Mouse (Mus musculus) embryonic facial prominence, embryonic 11.5 days (tissue): ENCODE data around the gene Mamstr. TPM values are rescaled to one million over a fixed set of nuclear protein-coding genes. Genes with fewer than 3 reads are reported as not detected.

Source experiments
- ATAC-seq: fragments of 200-750 bp; cut with Nextera tagmentation; replicated peaks from 2 replicates; pipeline ENCODE4 v1.8.0; 2017; ENCODE audit warnings: low read depth; ENCODE audit not compliant: insufficient number of reproducible peaks, low FRiP score, low TSS enrichment
- DNase-seq: peaks from one replicate; pipeline ENCODE4 v3.0.0-alpha.2; 2015; ENCODE audit warnings: low spot score
- H3K27ac ChIP-seq: fragments of 300-500 bp; sonication (generic); replicated peaks from 2 replicates; pipeline ENCODE4 v1.5.1; 2014; ENCODE audit warnings: mild to moderate bottlenecking, low read depth, low read length, control low read depth
- H3K27me3 ChIP-seq: fragments of 300-500 bp; sonication (generic); 2 replicates; pipeline ENCODE4 v1.6.1; 2014; ENCODE audit warnings: mild to moderate bottlenecking, low read length, moderate library complexity, mixed read lengths; ENCODE audit not compliant: control insufficient read depth, insufficient read depth
- H3K36me3 ChIP-seq: fragments of 300-500 bp; sonication (generic); replicated peaks from 2 replicates; pipeline ENCODE4 v1.6.1; 2014; ENCODE audit warnings: low read depth, mild to moderate bottlenecking, low read length, moderate library complexity, mixed read lengths; ENCODE audit not compliant: control insufficient read depth, insufficient read depth
- H3K4me1 ChIP-seq: fragments of 300-500 bp; sonication (generic); 2 replicates; pipeline ENCODE4 v1.6.1; 2014; ENCODE audit warnings: low read length, mixed read lengths; ENCODE audit not compliant: control insufficient read depth, insufficient read depth
- H3K4me2 ChIP-seq: fragments of 300-500 bp; sonication (generic); 2 replicates; pipeline ENCODE4 v1.6.1; 2014; ENCODE audit warnings: low read depth, mild to moderate bottlenecking, control low read depth, low read length, moderate library complexity
- H3K4me3 ChIP-seq: fragments of 300-500 bp; sonication (generic); 2 replicates; pipeline ENCODE4 v1.5.1; 2014; ENCODE audit warnings: low read depth, low read length, control low read depth
- H3K9ac ChIP-seq: fragments of 300-500 bp; sonication (generic); replicated peaks from 2 replicates; pipeline ENCODE4 v1.6.1; 2014; ENCODE audit warnings: mild to moderate bottlenecking, control low read depth, low read length
- H3K9me3 ChIP-seq: fragments of 300-500 bp; sonication (generic); replicated peaks from 2 replicates; pipeline ENCODE4 v1.6.1; 2016; ENCODE audit warnings: mild to moderate bottlenecking, low read length, inconsistent platforms, mixed read lengths; ENCODE audit not compliant: control insufficient read depth
- WGBS: fragments of 180-500 bp; shearing (Covaris S2); extraction: QIAGEN DNeasy Blood & Tissue Kit; methylation state at CpG from one replicate; pipeline ENCODE4 v1.1.7; 2014; 5-methylcytosine and 5-hydroxymethylcytosine counted together
- polyA plus RNA-seq: library from polyadenylated mRNA; unstranded; fragments of >200 nt; fragmentation: Nextera tagmentation; extraction: Ambion mirVana; gene quantifications from 2 replicates; pipeline ENCODE4 v1.2.1, GENCODE M21; 2014

Gene Mamstr
- polyA plus RNA-seq, 1 experiment from 2014 or later, result 1.8 TPM

GRCm38 (mm10) chr7:45640191-45640957 is 597 bp downstream of the Mamstr start:
- Histone ChIP-seq H3K36me3 (no peaks in the 10 kb centered on the region), H3K9ac (no peak overlapping the region), H3K27me3 (no peaks in the 10 kb centered on the region), H3K4me2 (no peak overlapping the region), H3K27ac (no peak overlapping the region; the same call in 1 of the 2 replicates), H3K9me3 (no peaks in the 10 kb centered on the region), H3K4me3 (no peak overlapping the region), H3K4me1 (no peaks in the 10 kb centered on the region; the same call in 1 of the 2 replicates)
- WGBS, result 69% methylated on average over 19 of the region's 19 CpGs
- no peak for DNase-seq
- ATAC-seq, result no peak

- no peaks in the 10 kb centered on the region for H3K36me3 ChIP-seq
- 0 out of 2 replicates have a peak overlapping the region, but pooled peaks have one; percentile 13 for H3K27ac ChIP-seq
- no peaks in the 10 kb centered on the region; the same call in 1 of the 2 replicates for H3K4me1 ChIP-seq
- H3K4me3 ChIP-seq, result no peak overlapping the region
- no peaks in the 10 kb centered on the region for H3K9me3 ChIP-seq
- ATAC-seq, result no peak
- H3K9ac ChIP-seq, result no peak overlapping the region
- WGBS, result 71% methylated on average over 15 of the region's 17 CpGs
- DNase-seq, result no peak
- H3K4me2 ChIP-seq, result no peak overlapping the region
- no peaks in the 10 kb centered on the region for H3K27me3 ChIP-seq
These were observed 1.7 kb downstream of the Mamstr start for GRCm38 (mm10) chr7:45641391-45642040.

GRCm38 (mm10) chr7:45642083-45642482 is 2.3 kb downstream of the Mamstr start:
- DNase-seq (no peak), ATAC-seq (no peak)
- WGBS, result 85% methylated on average over 5 of the region's 5 CpGs
- no peak overlapping the region for H3K27ac ChIP-seq
- no peaks in the 10 kb centered on the region for H3K27me3 ChIP-seq
- no peaks in the 10 kb centered on the region for H3K9me3 ChIP-seq
- H3K4me3 ChIP-seq, result no peak overlapping the region
- no peaks in the 10 kb centered on the region for H3K36me3 ChIP-seq
- no peaks in the 10 kb centered on the region; the same call in 1 of the 2 replicates for H3K4me1 ChIP-seq
- H3K9ac ChIP-seq, result no peak overlapping the region
- H3K4me2 ChIP-seq, result no peak overlapping the region

GRCm38 (mm10) chr7:45642503-45643255 is 2.9 kb downstream of the Mamstr start:
- Histone ChIP-seq H3K27me3 (no peaks in the 10 kb centered on the region), H3K9me3 (no peaks in the 10 kb centered on the region), H3K36me3 (no peaks in the 10 kb centered on the region), H3K9ac (peak overlapping the region; percentile 85), H3K4me3 (peak overlapping the region; percentile 42), H3K4me2 (peak overlapping the region; percentile 78), H3K4me1 (no peaks in the 10 kb centered on the region; the same call in 1 of the 2 replicates), H3K27ac (peak overlapping the region; percentile 76)
- DNase-seq (no peak), ATAC-seq (no peak)
- 35% methylated on average over 16 of the region's 16 CpGs for WGBS

GRCm38 (mm10) chr7:45643441-45644178 is 3.8 kb downstream of the Mamstr start:
- whole genome bisulfite sequencing, result 2% methylated on average over 28 of the region's 28 CpGs
- ATAC-seq (peak; percentile 90), DNase-seq (peak; percentile 99)
- no peaks in the 10 kb centered on the region for H3K27me3 ChIP-seq
- H3K4me2 ChIP-seq, result peak overlapping the region; percentile 78
- H3K36me3 ChIP-seq, result no peaks in the 10 kb centered on the region
- H3K9me3 ChIP-seq, result no peaks in the 10 kb centered on the region
- H3K4me1 ChIP-seq, result no peaks in the 10 kb centered on the region; the same call in 1 of the 2 replicates
- peak overlapping the region; percentile 76 for H3K27ac ChIP-seq
- H3K9ac ChIP-seq, result peak overlapping the region; percentile 85
- H3K4me3 ChIP-seq, result peak overlapping the region; percentile 42

GRCm38 (mm10) chr7:45644183-45644582 is 4.4 kb downstream of the Mamstr start:
- peak overlapping the region; percentile 71 for H3K4me2 ChIP-seq
- H3K4me3 ChIP-seq, result peak overlapping the region; percentile 42
- H3K4me1 ChIP-seq, result no peaks in the 10 kb centered on the region; the same call in 1 of the 2 replicates
- H3K9ac ChIP-seq, result peak overlapping the region; percentile 44
- 0 out of 2 replicates have a peak overlapping the region, but pooled peaks have one; percentile 49 for H3K27ac ChIP-seq
- peak; percentile 29 for ATAC-seq
- no peaks in the 10 kb centered on the region for H3K27me3 ChIP-seq
- no peaks in the 10 kb centered on the region for H3K9me3 ChIP-seq
- DNase-seq, result peak; percentile 65
- H3K36me3 ChIP-seq, result no peaks in the 10 kb centered on the region
- WGBS, result under 1% methylated on average over 18 of the region's 18 CpGs

- H3K36me3 ChIP-seq, result no peaks in the 10 kb centered on the region
- no peak overlapping the region for H3K9ac ChIP-seq
- peak overlapping the region; percentile 71; the same call in 1 of the 2 replicates for H3K4me2 ChIP-seq
- H3K9me3 ChIP-seq, result no peaks in the 10 kb centered on the region
- ATAC-seq (no peak), DNase-seq (no peak)
- H3K27ac ChIP-seq, result no peak overlapping the region
- H3K27me3 ChIP-seq, result no peaks in the 10 kb centered on the region
- H3K4me3 ChIP-seq, result peak overlapping the region; percentile 42; the same call in 1 of the 2 replicates
- H3K4me1 ChIP-seq, result no peaks in the 10 kb centered on the region; the same call in 1 of the 2 replicates
- WGBS, result 68% methylated on average over 6 of the region's 6 CpGs
These were observed 5.3 kb downstream of the Mamstr start for GRCm38 (mm10) chr7:45644872-45645590.
